Mouse (Mus musculus) kidney, embryonic 14.5 days (tissue): ENCODE data around the gene Nemp1. TPM values are rescaled to one million over a fixed set of nuclear protein-coding genes. Genes with fewer than 3 reads are reported as not detected.

ENCODE experiments used
- ATAC-seq: fragments of 200-750 bp; cut with Nextera tagmentation; 2 replicates; pipeline ENCODE4 v1.8.0; 2017; ENCODE audit warnings: moderate number of reproducible peaks, mild to moderate bottlenecking, moderate TSS enrichment, moderate library complexity; ENCODE audit not compliant: low FRiP score, low TSS enrichment
- H3K27ac ChIP-seq: fragments of 300-500 bp; sonication (generic); 2 replicates; pipeline ENCODE4 v1.5.1; 2014; ENCODE audit warnings: low read depth, mild to moderate bottlenecking, low read length, moderate library complexity, mixed read lengths
- H3K27me3 ChIP-seq: fragments of 300-500 bp; sonication (generic); 2 replicates; pipeline ENCODE4 v1.6.1; 2014; ENCODE audit warnings: mild to moderate bottlenecking, low read length; ENCODE audit not compliant: control insufficient read depth, insufficient read depth
- H3K36me3 ChIP-seq: fragments of 300-500 bp; sonication (generic); 2 replicates; pipeline ENCODE4 v1.6.1; 2014; ENCODE audit warnings: low read length, mixed read lengths; ENCODE audit not compliant: control insufficient read depth, insufficient read depth
- H3K4me1 ChIP-seq: fragments of 300-500 bp; sonication (generic); 2 replicates; pipeline ENCODE4 v1.6.1; 2014; ENCODE audit warnings: low read length, mixed read lengths; ENCODE audit not compliant: control insufficient read depth, insufficient read depth
- H3K4me2 ChIP-seq: fragments of 300-500 bp; sonication (generic); replicated peaks from 2 replicates; pipeline ENCODE4 v1.6.1; 2014; ENCODE audit warnings: low read depth, mild to moderate bottlenecking, low read length
- H3K4me3 ChIP-seq: fragments of 300-500 bp; sonication (generic); 2 replicates; pipeline ENCODE4 v1.5.1; 2014; ENCODE audit warnings: mild to moderate bottlenecking, low read length
- H3K9ac ChIP-seq: fragments of 300-500 bp; sonication (generic); 2 replicates; pipeline ENCODE4 v1.6.1; 2014; ENCODE audit warnings: low read depth, mild to moderate bottlenecking, low read length, moderate library complexity
- H3K9me3 ChIP-seq: fragments of 300-500 bp; sonication (generic); 2 replicates; pipeline ENCODE4 v1.6.1; 2016; ENCODE audit warnings: low read length; ENCODE audit not compliant: control insufficient read depth
- WGBS: fragments of 180-500 bp; shearing (Covaris S2); extraction: QIAGEN DNeasy Blood & Tissue Kit; methylation state at CpG from one replicate; pipeline ENCODE4 v1.1.7; 2014; 5-methylcytosine and 5-hydroxymethylcytosine counted together
- polyA plus RNA-seq: library from polyadenylated mRNA; unstranded; fragments of >200 nt; fragmentation: Nextera tagmentation; extraction: Ambion mirVana; gene quantifications from 2 replicates; pipeline ENCODE4 v1.2.1, GENCODE M21; 2014

Gene Nemp1
- polyA plus RNA-seq, 1 experiment from 2014 or later, result 12.4 TPM

GRCm38 (mm10) chr10:127738151-127738882, 71.6 kb downstream of the Nemp1 start:
- Histone ChIP-seq H3K9me3 (no peaks in the 10 kb centered on the region), H3K36me3 (peaks cover 21% of the 10 kb centered on the region), H3K4me1 (peaks cover 8% of the 10 kb centered on the region), H3K4me3 (no peak overlapping the region), H3K4me2 (peak overlapping the region; percentile 56), H3K27me3 (no peaks in the 10 kb centered on the region), H3K27ac (peak overlapping the region; percentile 45; the same call in 1 of the 2 replicates), H3K9ac (no peak overlapping the region)
- WGBS, result 46% methylated on average over 13 of the region's 13 CpGs
- 0 out of 2 replicates have a peak, but pooled peaks have one; percentile 7 for ATAC-seq

GRCm38 (mm10) chr10:127739083-127739660, 72.5 kb downstream of the Nemp1 start, which contains the start of gene Zbtb39:
Gene Zbtb39, plus strand, starts transcription at chr10:127739538.
- WGBS, result under 1% methylated on average over 36 of the region's 61 CpGs
- H3K9me3 ChIP-seq, result no peaks in the 10 kb centered on the region
- H3K36me3 ChIP-seq, result peaks cover 30% of the 10 kb centered on the region
- peaks cover 8% of the 10 kb centered on the region for H3K4me1 ChIP-seq
- H3K4me3 ChIP-seq, result peak within 1 kb of the TSS; percentile 96
- H3K4me2 ChIP-seq, result peak within 1 kb of the TSS; percentile 56
- H3K9ac ChIP-seq, result peak within 1 kb of the TSS; percentile 98
- ATAC-seq, result peak; percentile 84
- no peaks in the 10 kb centered on the region for H3K27me3 ChIP-seq
- H3K27ac ChIP-seq, result peak within 1 kb of the TSS; percentile 85

- Histone ChIP-seq H3K36me3 (peaks cover 35% of the 10 kb centered on the region), H3K27me3 (no peaks in the 10 kb centered on the region), H3K9me3 (no peaks in the 10 kb centered on the region), H3K4me2 (peak overlapping the region; percentile 56), H3K9ac (peak overlapping the region; percentile 98), H3K4me1 (peaks cover 8% of the 10 kb centered on the region), H3K4me3 (peak overlapping the region; percentile 96), H3K27ac (peak overlapping the region; percentile 85)
- WGBS, result under 1% methylated on average over 41 of the region's 55 CpGs
- ATAC-seq, result peak; percentile 50; the same call in 1 of the 2 replicates
Observed at GRCm38 (mm10) chr10:127739661-127740161, 73.0 kb downstream of the Nemp1 start.

- Histone ChIP-seq H3K27ac (no peak overlapping the region), H3K9me3 (no peaks in the 10 kb centered on the region), H3K4me2 (no peak overlapping the region), H3K27me3 (no peaks in the 10 kb centered on the region), H3K36me3 (peaks cover 73% of the 10 kb centered on the region), H3K4me3 (no peak overlapping the region), H3K9ac (no peak overlapping the region), H3K4me1 (peaks cover 23% of the 10 kb centered on the region)
- 70% methylated on average over 5 of the region's 5 CpGs for WGBS
- no peak for ATAC-seq
Observed at GRCm38 (mm10) chr10:127744661-127745060, 78.0 kb downstream of the Nemp1 start.

GRCm38 (mm10) chr10:127745886-127746285, 79.2 kb downstream of the Nemp1 start:
- H3K4me2 ChIP-seq, result no peak overlapping the region
- H3K36me3 ChIP-seq, result peaks cover 73% of the 10 kb centered on the region
- 77% methylated on average over 5 of the region's 5 CpGs for WGBS
- no peaks in the 10 kb centered on the region for H3K9me3 ChIP-seq
- no peak for ATAC-seq
- H3K27ac ChIP-seq, result no peak overlapping the region
- no peak overlapping the region for H3K4me3 ChIP-seq
- H3K27me3 ChIP-seq, result no peaks in the 10 kb centered on the region
- H3K9ac ChIP-seq, result no peak overlapping the region
- H3K4me1 ChIP-seq, result peaks cover 23% of the 10 kb centered on the region

GRCm38 (mm10) chr10:127747254-127747653, 80.6 kb downstream of the Nemp1 start:
- Histone ChIP-seq H3K4me3 (no peak overlapping the region), H3K4me1 (peaks cover 30% of the 10 kb centered on the region), H3K36me3 (peaks cover 62% of the 10 kb centered on the region), H3K9ac (0 out of 2 replicates have a peak overlapping the region, but pooled peaks have one; percentile 12), H3K27me3 (no peaks in the 10 kb centered on the region), H3K27ac (no peak overlapping the region), H3K4me2 (no peak overlapping the region), H3K9me3 (no peaks in the 10 kb centered on the region)
- WGBS, result 91% methylated on average over 8 of the region's 8 CpGs
- ATAC-seq, result no peak

GRCm38 (mm10) chr10:127748847-127749612, 82.3 kb downstream of the Nemp1 start:
- peaks cover 30% of the 10 kb centered on the region for H3K4me1 ChIP-seq
- H3K36me3 ChIP-seq, result peaks cover 45% of the 10 kb centered on the region
- no peaks in the 10 kb centered on the region for H3K9me3 ChIP-seq
- peak; percentile 57 for ATAC-seq
- H3K27me3 ChIP-seq, result no peaks in the 10 kb centered on the region
- peak overlapping the region; percentile 24; the same call in 1 of the 2 replicates for H3K4me3 ChIP-seq
- H3K9ac ChIP-seq, result 0 out of 2 replicates have a peak overlapping the region, but pooled peaks have one; percentile 28
- WGBS, result 2% methylated on average over 7 of the region's 8 CpGs
- H3K4me2 ChIP-seq, result peak overlapping the region; percentile 34
- H3K27ac ChIP-seq, result peak overlapping the region; percentile 67

GRCm38 (mm10) chr10:127750136-127750777, 83.6 kb downstream of the Nemp1 start:
- no peaks in the 10 kb centered on the region for H3K9me3 ChIP-seq
- peak overlapping the region; percentile 24 for H3K4me3 ChIP-seq
- peak overlapping the region; percentile 67; the same call in 1 of the 2 replicates for H3K27ac ChIP-seq
- peak overlapping the region; percentile 18; the same call in 1 of the 2 replicates for H3K9ac ChIP-seq
- H3K4me1 ChIP-seq, result peaks cover 30% of the 10 kb centered on the region
- no peak for ATAC-seq
- H3K27me3 ChIP-seq, result no peaks in the 10 kb centered on the region
- peaks cover 32% of the 10 kb centered on the region for H3K36me3 ChIP-seq
- 58% methylated on average over 24 of the region's 24 CpGs for WGBS
- H3K4me2 ChIP-seq, result peak overlapping the region; percentile 34
